Mouse (Mus musculus) midbrain, embryonic 10.5 days (tissue): ENCODE measurements around the gene Ncoa3. TPM values are rescaled to one million over a fixed set of nuclear protein-coding genes. Genes with fewer than 3 reads are reported as not detected.
"Not testable (repeated sequence)": the region's sequence is repeated elsewhere in the genome, so short reads cannot be mapped to it uniquely, and the experiment has no call there.

Source experiments
- DNase-seq: peaks from one replicate; pipeline ENCODE4 v3.0.0-alpha.2; 2017; ENCODE audit warnings: low spot score
- H3K27ac ChIP-seq: fragments of 300-500 bp; sonication (generic); replicated peaks from 2 replicates; pipeline ENCODE4 v1.5.1; 2016; ENCODE audit warnings: mild to moderate bottlenecking
- H3K27me3 ChIP-seq: fragments of 300-500 bp; sonication (generic); 2 replicates; pipeline ENCODE4 v1.6.1; 2016; ENCODE audit warnings: low read depth, mild to moderate bottlenecking; ENCODE audit not compliant: poor library complexity, severe bottlenecking
- H3K36me3 ChIP-seq: fragments of 300-500 bp; sonication (generic); 2 replicates; pipeline ENCODE4 v1.6.1; 2016; ENCODE audit warnings: mild to moderate bottlenecking, moderate library complexity
- H3K4me1 ChIP-seq: fragments of 300-500 bp; sonication (generic); 2 replicates; pipeline ENCODE4 v1.6.1; 2016
- H3K4me3 ChIP-seq: fragments of 300-500 bp; sonication (generic); 2 replicates; pipeline ENCODE4 v1.5.1; 2016; ENCODE audit warnings: mild to moderate bottlenecking, moderate library complexity
- H3K9me3 ChIP-seq: fragments of 300-500 bp; sonication (generic); replicated peaks from 2 replicates; pipeline ENCODE4 v1.6.1; 2016; ENCODE audit warnings: mild to moderate bottlenecking
- WGBS: fragments of 180-500 bp; shearing (Covaris S2); methylation state at CpG from one replicate; pipeline ENCODE4 v1.1.7; 2016; 5-methylcytosine and 5-hydroxymethylcytosine counted together
- polyA plus RNA-seq: library from polyadenylated mRNA; unstranded; fragments of >200 nt; fragmentation: Nextera tagmentation; extraction: Ambion mirVana; gene quantifications from 2 replicates; pipeline ENCODE4 v1.2.1, GENCODE M21; 2016

Ncoa3 gene
- 15.2 and 15.9 TPM in 2 replicates for polyA plus RNA-seq

DNA sequence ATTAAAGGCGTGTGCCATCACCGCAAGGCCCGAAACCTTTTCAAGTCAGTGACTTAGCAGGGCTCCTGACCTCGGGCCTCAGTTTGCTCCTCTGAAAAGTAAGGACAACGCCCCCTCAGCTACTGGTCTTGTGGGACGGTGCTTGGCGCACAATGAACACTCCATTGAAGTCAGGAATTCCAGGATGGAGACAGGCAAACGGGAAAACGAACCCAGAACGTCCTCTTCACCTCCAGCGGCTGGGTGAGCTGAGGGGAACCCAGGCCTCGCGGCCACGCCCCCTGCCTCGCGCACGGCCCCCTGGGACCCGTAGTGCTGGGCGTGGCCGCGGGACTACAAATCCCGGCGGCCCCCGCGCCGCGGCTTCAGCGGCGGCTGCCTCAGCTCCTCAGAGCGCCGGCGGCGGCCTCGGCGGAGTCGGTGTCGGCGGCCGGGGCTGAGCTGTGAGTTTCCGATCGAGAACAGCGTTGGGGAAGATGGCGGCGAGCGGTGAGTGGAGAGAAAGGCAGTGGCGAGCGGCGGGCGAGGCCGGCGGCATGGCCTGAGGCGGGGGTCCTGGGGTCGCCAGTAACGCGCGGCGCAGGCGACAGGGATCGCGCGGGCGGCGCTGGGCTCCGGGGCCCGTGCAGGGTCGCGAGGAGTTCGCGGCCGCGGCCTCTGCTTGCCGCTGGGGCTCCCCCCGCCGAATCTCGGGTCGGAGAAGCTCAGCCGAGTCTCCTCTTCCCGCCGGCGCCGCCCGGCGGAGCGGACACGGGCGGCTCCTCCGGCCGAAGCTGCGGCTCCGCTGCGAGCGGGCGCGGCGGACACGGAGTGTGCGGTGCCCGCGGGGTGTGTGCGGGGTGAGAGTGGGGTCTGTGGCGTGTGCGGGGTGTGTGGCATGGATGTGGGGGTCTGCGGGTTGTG is at the start of gene Ncoa3:
Gene Ncoa3 (plus strand): TSS at position 367 of the 903 bp plus-strand sequence.
- H3K27me3 ChIP-seq = 0 out of 2 replicates have a peak, but pooled peaks cover under 1% of the 10 kb centered on the region
- peak; percentile 91 for DNase-seq
- H3K4me3 ChIP-seq = peak within 1 kb of the TSS; percentile 99
- H3K36me3 ChIP-seq = peaks cover 9% of the 10 kb centered on the region
- peak within 1 kb of the TSS; percentile 94 for H3K27ac ChIP-seq
- peaks cover 29% of the 10 kb centered on the region for H3K4me1 ChIP-seq
- 3% methylated on average over 101 of the region's 103 CpGs for WGBS
- H3K9me3 ChIP-seq = peaks cover 3% of the 10 kb centered on the region; the same call in 1 of the 2 replicates

DNA sequence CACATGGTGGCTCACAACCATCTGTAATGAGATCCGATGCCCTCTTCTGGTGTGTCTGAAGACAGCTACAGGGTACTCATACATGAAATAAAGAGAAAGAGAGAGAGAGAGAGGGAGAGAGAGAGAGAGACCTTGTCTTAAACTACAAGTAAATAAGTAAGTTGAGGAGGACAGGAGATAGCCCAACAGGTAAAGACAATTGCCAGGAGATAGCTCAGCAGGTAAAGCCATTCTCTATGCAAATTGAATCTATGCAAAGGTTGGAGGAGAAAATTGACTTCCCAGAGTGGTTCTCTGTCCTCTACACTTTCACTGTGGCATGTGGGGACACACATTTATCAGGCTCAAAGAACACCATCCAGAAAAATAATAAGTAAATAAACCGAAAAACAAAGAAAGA is 49.3 kb upstream of the Ncoa3 start:
- Histone ChIP-seq H3K36me3 (no peaks in the 10 kb centered on the region), H3K4me1 (peaks cover 2% of the 10 kb centered on the region; the same call in 1 of the 2 replicates), H3K4me3 (no peak overlapping the region), H3K9me3 (no peaks in the 10 kb centered on the region), H3K27me3 (no peaks in the 10 kb centered on the region), H3K27ac (no peak overlapping the region)
- 96% methylated on average over 2 of the region's 2 CpGs for WGBS
- DNase-seq = no peak

DNA sequence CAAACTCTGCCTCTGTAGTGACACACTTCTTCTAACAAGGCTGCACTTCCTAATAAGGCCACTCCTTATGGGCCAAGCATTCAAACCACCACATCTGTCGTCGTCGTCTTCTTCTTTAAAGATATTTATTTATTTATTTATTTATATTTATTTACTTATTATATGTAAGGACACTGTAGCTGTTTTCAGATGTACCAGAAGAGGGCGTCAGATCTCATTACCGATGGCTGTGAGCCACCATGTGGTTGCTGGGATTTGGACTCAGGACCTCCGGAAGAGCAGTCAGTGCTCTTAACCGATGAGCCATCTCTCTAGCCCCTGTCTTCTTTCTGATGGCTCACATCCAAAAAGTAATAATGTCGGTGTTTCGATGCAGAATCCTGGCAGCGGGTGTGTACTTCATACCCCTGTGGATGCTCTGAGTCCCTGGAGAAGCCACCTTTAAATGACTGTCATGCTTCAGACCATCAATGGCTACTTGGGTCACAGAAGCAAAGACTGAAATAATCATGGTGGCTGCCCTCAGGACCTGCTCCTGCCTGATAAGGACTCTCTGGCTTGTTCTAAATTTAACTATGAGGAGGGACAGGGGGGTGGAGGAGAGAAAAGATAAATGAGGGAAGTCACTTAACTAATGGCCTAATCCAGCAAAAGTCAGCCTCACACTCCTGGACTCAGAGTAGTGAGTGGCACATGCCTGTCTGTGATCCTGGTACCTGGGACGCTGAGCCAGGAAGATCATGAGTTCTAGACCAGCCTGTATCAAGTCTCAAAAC is 47.7 kb upstream of the Ncoa3 start:
- DNase-seq = no peak
- Histone ChIP-seq H3K27me3 (no peaks in the 10 kb centered on the region), H3K4me1 (peaks cover 3% of the 10 kb centered on the region; the same call in 1 of the 2 replicates), H3K4me3 (no peak overlapping the region), H3K9me3 (no peaks in the 10 kb centered on the region), H3K27ac (no peak overlapping the region; the same call in 1 of the 2 replicates), H3K36me3 (no peaks in the 10 kb centered on the region)
- WGBS = 82% methylated on average over 11 of the region's 11 CpGs

DNA sequence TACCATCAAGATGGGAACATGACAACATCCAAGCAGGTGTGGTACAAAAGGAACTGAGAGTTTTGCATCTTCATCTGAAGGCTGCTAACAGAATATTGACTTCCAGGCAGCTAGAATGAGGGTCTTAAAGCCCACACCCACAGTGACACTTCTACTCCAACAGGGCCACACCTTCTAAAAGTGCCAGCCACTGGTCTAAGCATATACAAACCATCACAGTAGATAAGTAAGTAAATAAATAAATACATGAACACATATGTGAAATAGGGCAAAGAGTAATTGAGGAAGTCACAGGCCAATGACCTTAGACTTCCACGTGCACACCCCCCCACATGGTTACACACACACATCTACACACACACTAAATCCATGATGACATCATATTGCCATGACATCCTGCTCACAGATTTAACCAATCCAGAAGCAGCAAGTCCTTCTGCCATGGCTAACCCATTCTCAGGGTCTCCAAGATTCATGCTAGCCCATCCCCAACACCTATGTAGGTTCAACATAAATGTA is 46.3 kb upstream of the Ncoa3 start:
- Histone ChIP-seq H3K27me3 (no peaks in the 10 kb centered on the region), H3K4me3 (no peak overlapping the region), H3K36me3 (no peaks in the 10 kb centered on the region), H3K9me3 (no peaks in the 10 kb centered on the region), H3K4me1 (peaks cover 3% of the 10 kb centered on the region; the same call in 1 of the 2 replicates), H3K27ac (no peak overlapping the region)
- no peak for DNase-seq
- WGBS = 95% methylated on average over 1 of the region's 1 CpGs

DNA sequence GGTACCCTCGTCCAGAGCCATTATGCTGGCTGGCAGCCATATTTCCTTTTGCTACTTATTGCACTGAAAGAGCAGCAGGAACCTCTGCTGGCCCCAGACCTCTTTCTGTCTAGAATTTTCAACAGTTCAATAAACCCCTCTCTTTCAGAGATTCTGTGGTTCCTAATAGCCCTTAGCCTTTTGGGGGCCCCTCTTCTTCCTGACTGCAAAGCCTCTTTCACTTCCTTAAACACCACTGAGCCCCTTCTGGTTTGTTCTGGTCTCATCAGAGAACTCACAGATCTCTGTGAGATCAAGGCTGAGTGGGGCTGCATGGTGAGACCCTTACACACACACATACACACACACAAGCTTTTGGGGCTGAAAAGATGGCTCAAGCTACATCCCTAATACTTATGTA is 44.4 kb upstream of the Ncoa3 start:
- Histone ChIP-seq H3K27ac (no peak overlapping the region; the same call in 1 of the 2 replicates), H3K36me3 (no peaks in the 10 kb centered on the region), H3K4me1 (peaks cover 3% of the 10 kb centered on the region; the same call in 1 of the 2 replicates), H3K9me3 (no peaks in the 10 kb centered on the region), H3K4me3 (no peak overlapping the region), H3K27me3 (no peaks in the 10 kb centered on the region)
- 87% methylated on average over 1 of the region's 1 CpGs for WGBS
- DNase-seq = no peak

DNA sequence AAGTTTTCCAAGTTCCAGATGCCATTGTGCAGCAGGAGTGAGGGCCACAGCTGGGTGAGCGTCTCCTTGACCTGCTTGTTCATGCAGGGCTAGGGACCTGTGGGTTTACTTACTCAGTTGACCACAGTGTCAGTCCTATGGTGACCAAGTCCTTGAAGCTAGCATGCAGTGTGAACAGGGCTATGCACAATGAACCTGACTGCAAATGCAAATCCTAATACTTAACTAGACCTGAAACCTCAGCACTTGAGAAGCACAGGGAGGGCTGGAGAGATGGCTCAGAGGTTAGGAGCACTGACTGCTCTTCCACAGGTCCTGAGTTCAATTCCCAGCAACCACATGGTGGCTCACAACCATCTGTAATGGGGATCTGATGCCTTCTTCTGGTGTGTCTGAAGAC is 43.7 kb upstream of the Ncoa3 start:
- not testable (repeated sequence) for H3K36me3 ChIP-seq, H3K4me1 ChIP-seq, H3K4me3 ChIP-seq, DNase-seq, H3K27ac ChIP-seq, H3K27me3 ChIP-seq, H3K9me3 ChIP-seq
- WGBS = 61% methylated on average over 1 of the region's 1 CpGs

DNA sequence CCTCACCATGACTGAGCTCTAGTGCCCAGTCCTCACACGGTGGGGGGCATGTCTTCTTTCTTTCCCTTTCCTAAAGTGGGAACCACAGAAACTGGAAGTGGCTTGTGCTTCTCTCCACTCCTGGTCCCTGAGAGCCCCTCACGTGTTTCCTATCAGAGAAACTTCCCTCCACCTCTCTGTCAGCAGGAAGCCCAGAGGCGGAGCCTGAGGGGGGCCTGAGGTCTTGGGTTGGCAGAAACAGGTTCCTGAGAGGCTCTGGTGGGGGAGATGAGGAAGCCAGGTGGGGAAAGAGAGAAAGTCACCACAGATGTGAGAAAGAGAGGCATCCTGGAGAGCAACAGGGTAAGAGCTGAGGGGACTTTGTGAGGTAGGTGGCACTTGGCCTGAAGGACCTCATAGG is 42.7 kb upstream of the Ncoa3 start:
- 56% methylated on average over 3 of the region's 3 CpGs for whole genome bisulfite sequencing
- Histone ChIP-seq H3K4me3 (no peak overlapping the region), H3K9me3 (no peaks in the 10 kb centered on the region), H3K36me3 (no peaks in the 10 kb centered on the region), H3K27ac (no peak overlapping the region), H3K4me1 (peaks cover 3% of the 10 kb centered on the region; the same call in 1 of the 2 replicates), H3K27me3 (no peaks in the 10 kb centered on the region)
- no peak for DNase-seq

DNA sequence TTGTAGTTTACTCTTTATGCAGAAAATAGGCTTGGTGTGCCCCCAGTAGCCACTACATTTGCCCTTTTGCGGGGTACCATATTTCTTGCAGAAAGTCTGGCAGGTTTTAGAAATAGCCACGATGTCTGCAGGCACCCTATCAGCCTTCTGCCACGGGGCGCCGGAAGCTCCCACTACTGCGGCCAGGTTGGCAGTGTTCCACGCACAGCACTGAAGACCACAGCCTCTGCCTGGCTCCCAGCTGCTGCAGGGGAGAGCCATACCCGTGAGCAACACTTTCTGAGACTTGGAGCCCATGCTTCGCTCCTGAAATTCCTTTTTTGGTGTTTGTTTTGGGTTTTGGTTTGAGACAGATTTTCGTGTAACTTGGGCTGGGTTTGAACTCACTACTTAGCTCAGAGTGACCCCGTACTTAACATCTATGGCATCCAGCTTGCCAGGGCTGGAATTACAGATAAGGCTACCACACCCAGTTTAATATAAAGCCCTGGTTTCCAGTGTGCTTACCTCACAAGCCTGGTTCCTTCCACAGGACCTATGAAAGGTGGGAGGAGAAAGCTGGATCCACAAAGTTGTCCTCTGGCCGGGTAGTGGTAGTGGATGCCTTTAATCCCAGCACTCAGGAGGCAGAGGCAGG is 40.9 kb upstream of the Ncoa3 start:
- Histone ChIP-seq H3K36me3 (no peaks in the 10 kb centered on the region), H3K27ac (no peak overlapping the region), H3K4me3 (no peak overlapping the region), H3K27me3 (no peaks in the 10 kb centered on the region), H3K4me1 (peaks cover 3% of the 10 kb centered on the region; the same call in 1 of the 2 replicates), H3K9me3 (no peaks in the 10 kb centered on the region)
- 86% methylated on average over 12 of the region's 12 CpGs for WGBS
- DNase-seq = no peak

DNA sequence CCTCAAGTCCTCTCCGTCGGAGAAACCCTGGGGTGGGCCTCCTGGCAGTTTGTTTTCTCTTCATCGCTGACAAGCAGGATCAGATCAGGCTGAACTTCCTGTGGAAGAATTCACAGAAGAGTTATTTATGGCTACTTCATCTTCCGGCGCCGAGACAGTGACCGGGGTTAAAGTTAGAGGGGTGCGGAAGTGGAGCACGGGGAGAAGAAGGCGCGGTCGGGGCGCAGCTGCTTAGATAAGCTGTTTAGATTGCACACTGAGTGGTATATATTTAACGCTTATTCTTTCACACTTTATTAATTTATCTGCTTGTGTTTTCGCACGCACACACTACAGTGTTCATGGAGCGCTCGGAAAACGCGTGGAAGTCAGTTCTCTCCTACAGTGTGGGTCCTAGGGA is 37.6 kb upstream of the Ncoa3 start:
- no peak for DNase-seq
- Histone ChIP-seq H3K9me3 (no peaks in the 10 kb centered on the region), H3K27me3 (no peaks in the 10 kb centered on the region), H3K4me3 (no peak overlapping the region), H3K36me3 (no peaks in the 10 kb centered on the region), H3K27ac (no peak overlapping the region), H3K4me1 (no peaks in the 10 kb centered on the region; the same call in 1 of the 2 replicates)
- 85% methylated on average over 20 of the region's 20 CpGs for WGBS

DNA sequence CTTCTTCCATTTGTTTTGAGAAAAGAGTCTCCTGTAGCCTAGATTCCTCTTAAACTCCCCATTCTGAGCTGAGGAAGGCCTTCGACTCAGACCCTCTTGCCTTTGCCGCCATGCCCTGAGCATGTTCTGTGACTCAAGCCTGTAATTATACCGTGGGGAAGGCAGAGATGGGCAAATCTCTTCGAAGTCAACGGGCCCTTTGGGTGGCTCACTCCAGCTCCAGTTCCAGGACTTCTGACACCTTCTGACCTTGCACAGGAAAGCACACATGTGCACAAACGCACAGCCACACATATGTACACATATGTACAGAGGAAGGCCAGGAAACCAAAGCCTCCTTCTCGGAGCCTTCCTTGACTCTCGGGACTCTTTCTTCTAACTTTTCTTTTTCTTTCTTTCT is 37.0 kb upstream of the Ncoa3 start:
- no peak overlapping the region for H3K4me3 ChIP-seq
- no peaks in the 10 kb centered on the region for H3K9me3 ChIP-seq
- WGBS = 89% methylated on average over 8 of the region's 8 CpGs
- no peak overlapping the region for H3K27ac ChIP-seq
- no peaks in the 10 kb centered on the region for H3K27me3 ChIP-seq
- no peaks in the 10 kb centered on the region for H3K36me3 ChIP-seq
- no peak for DNase-seq
- no peaks in the 10 kb centered on the region; the same call in 1 of the 2 replicates for H3K4me1 ChIP-seq

DNA sequence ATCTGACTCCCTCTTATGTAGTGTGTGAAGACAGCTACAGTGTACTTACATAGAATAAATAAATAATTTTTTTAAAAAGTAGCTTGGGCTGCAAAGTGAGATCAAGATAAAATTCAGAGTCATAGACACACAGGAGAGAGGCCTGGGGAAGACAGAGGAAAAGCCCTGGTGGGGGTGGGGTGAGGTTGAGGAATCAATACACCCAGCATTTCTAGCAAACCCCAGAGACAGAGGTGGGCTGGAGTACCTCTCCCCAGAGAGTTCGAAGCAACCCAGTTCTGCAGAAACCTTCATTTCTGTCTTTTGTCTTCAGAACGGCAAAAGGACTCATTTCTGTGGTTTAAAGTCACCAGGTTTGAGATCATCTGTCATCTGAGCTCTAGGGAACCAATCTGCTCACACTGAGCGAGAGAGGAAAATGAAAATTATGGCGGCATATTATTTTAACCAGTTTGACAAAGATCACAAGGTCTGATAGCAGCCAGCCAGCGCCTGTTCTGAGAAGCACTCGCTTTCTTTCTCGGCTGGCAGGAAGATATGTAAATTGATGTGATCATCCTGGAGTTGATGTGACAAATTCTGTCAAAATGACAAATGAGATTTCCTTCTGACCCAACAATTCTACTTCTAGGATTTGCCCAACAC is 36.2 kb upstream of the Ncoa3 start:
- H3K27me3 ChIP-seq = no peaks in the 10 kb centered on the region
- no peak overlapping the region for H3K4me3 ChIP-seq
- H3K9me3 ChIP-seq = no peaks in the 10 kb centered on the region
- WGBS = 87% methylated on average over 7 of the region's 7 CpGs
- no peaks in the 10 kb centered on the region; the same call in 1 of the 2 replicates for H3K4me1 ChIP-seq
- DNase-seq = no peak
- no peaks in the 10 kb centered on the region for H3K36me3 ChIP-seq
- H3K27ac ChIP-seq = no peak overlapping the region
